Mouse (Mus musculus): ENCODE results near the gene Satb1. TPM values are rescaled to one million over a fixed set of nuclear protein-coding genes. Genes with fewer than 3 reads are reported as not detected.

Satb1 gene
- polyA plus RNA-seq, 1 experiment = 495 TPM

DNA sequence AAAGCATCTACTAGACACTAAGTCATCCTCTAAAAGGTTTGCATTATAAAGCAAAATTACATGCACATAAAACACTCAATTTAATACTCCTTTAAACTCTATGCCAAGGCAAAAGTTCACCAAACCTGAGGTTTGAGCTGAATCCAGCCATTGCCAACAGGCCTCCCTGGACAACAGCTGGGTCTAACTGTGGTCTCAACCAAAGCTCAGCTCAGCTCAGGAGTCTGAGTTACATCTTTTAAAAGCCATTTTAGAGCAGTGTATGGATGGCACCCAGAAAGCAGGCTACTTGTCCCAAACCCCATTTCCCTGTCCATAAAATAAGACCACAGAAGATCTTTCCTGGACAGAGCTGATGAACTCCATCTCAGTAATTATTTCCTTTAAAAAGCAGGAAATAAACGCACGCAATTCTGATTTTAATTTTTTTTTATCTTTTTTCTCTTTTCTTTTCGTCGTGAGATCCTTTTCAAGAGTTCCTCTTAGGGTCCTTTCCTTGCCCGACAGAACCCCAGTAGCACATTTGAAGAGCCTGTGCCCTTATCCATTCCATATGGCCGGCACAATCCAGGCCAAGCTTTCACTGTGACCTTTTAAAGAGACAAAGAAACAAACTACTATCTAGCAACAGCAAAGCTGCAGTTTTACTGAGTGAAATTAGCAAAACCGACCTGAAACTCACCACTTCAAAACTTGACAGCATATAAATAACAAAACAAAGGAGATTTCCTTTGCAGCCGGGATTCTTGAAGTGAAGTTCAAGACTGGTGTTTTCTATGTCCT lies 21.8 kb downstream of the Satb1 start:
- no peaks in the 10 kb centered on the region for H3K4me1 ChIP-seq (ENCODE audit: control insufficient read depth, insufficient read depth, low read length)
- H3K4me3 ChIP-seq (ENCODE audit: insufficient read depth, low read depth, low read length) = no peak overlapping the region
- WGBS = 14% methylated on average over 8 of the region's 8 CpGs
- TF ChIP-seq POLR2A (IDR thresholded peaks at IDR 0.05; ENCODE audit: insufficient read depth, low read depth, low read length) (no peak), CTCF (IDR thresholded peaks at IDR 0.05; ENCODE audit: insufficient read depth, low read depth, low read length) (no peak)
- no peak overlapping the region for H3K27ac ChIP-seq (ENCODE audit: insufficient read depth, low read depth, low read length)

DNA sequence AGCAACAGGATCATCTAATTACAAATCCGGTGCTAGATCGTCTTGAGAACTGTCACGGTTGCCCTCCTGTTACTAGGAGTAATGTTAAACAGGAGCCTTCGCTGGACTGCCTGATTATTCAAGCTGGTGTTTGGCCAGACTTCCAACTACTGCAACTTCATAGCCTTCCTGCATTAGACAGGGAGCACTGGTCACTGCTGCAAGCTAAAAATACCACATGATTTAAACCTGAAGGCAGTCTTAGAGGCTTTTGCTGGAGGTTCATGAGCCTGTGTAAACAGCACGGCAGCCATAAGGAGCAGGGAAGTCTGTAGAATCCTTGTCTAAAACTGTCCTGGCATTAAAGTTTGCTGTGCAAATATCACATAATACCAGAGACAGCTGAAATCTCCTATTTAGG lies 25.7 kb downstream of the Satb1 start:
- Histone ChIP-seq H3K27ac (ENCODE audit: insufficient read depth, low read depth, low read length) (no peak overlapping the region), H3K4me1 (ENCODE audit: control insufficient read depth, insufficient read depth, low read length) (no peaks in the 10 kb centered on the region), H3K4me3 (ENCODE audit: insufficient read depth, low read depth, low read length) (no peak overlapping the region)
- TF ChIP-seq CTCF (IDR thresholded peaks at IDR 0.05; ENCODE audit: insufficient read depth, low read depth, low read length) = no peak
- no peak for TF ChIP-seq POLR2A (IDR thresholded peaks at IDR 0.05; ENCODE audit: insufficient read depth, low read depth, low read length)
- 59% methylated on average over 5 of the region's 5 CpGs for WGBS

- no peaks in the 10 kb centered on the region for H3K4me1 ChIP-seq (ENCODE audit: control insufficient read depth, insufficient read depth, low read length)
- WGBS = 75% methylated on average over 12 of the region's 12 CpGs
- H3K27ac ChIP-seq (ENCODE audit: insufficient read depth, low read depth, low read length) = no peak overlapping the region
- TF ChIP-seq CTCF (IDR thresholded peaks at IDR 0.05; ENCODE audit: insufficient read depth, low read depth, low read length) = no peak
- no peak for TF ChIP-seq POLR2A (IDR thresholded peaks at IDR 0.05; ENCODE audit: insufficient read depth, low read depth, low read length)
- no peak overlapping the region for H3K4me3 ChIP-seq (ENCODE audit: insufficient read depth, low read depth, low read length)
These were observed 26.7 kb downstream of the Satb1 start for GRCm38 (mm10) chr17:51806124-51806960.

GRCm38 (mm10) chr17:51800208-51800607 lies 32.9 kb downstream of the Satb1 start:
- Histone ChIP-seq H3K4me3 (ENCODE audit: insufficient read depth, low read depth, low read length) (no peak overlapping the region), H3K4me1 (ENCODE audit: control insufficient read depth, insufficient read depth, low read length) (no peaks in the 10 kb centered on the region), H3K27ac (ENCODE audit: insufficient read depth, low read depth, low read length) (no peak overlapping the region)
- TF ChIP-seq CTCF (IDR thresholded peaks at IDR 0.05; ENCODE audit: insufficient read depth, low read depth, low read length) = no peak
- TF ChIP-seq POLR2A (IDR thresholded peaks at IDR 0.05; ENCODE audit: insufficient read depth, low read depth, low read length) = no peak
- WGBS = 68% methylated on average over 6 of the region's 6 CpGs

GRCm38 (mm10) chr17:51796459-51796858 lies 36.6 kb downstream of the Satb1 start:
- H3K4me3 ChIP-seq (ENCODE audit: insufficient read depth, low read depth, low read length) = no peak overlapping the region
- no peak overlapping the region for H3K27ac ChIP-seq (ENCODE audit: insufficient read depth, low read depth, low read length)
- no peaks in the 10 kb centered on the region for H3K4me1 ChIP-seq (ENCODE audit: control insufficient read depth, insufficient read depth, low read length)
- TF ChIP-seq CTCF (IDR thresholded peaks at IDR 0.05; ENCODE audit: insufficient read depth, low read depth, low read length) = no peak
- TF ChIP-seq POLR2A (IDR thresholded peaks at IDR 0.05; ENCODE audit: insufficient read depth, low read depth, low read length) = no peak
- 93% methylated on average over 5 of the region's 5 CpGs for WGBS

DNA sequence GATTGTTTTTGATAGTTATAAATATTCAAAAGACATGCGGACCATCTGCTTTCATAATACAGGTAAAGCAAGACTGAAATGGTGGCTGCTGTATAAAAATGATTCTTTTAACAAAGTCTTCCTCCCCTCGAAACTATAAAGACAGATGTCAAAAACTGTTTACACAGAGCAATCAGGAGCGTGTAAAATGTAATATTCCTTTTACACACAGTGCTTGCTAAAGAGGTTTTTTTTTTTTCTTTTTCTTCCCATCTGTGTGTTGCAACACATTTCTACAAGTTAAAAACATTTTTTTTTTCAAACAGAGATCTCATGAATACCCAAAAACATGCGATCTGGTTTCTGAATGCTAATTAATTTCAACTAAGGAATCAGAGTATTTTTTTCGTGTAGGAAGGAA lies 41.9 kb downstream of the Satb1 start:
- WGBS = 88% methylated on average over 5 of the region's 5 CpGs
- Histone ChIP-seq H3K4me3 (ENCODE audit: insufficient read depth, low read depth, low read length) (no peak overlapping the region), H3K27ac (ENCODE audit: insufficient read depth, low read depth, low read length) (no peak overlapping the region), H3K4me1 (ENCODE audit: control insufficient read depth, insufficient read depth, low read length) (0 out of 2 replicates have a peak, but pooled peaks cover 2% of the 10 kb centered on the region)
- TF ChIP-seq CTCF (IDR thresholded peaks at IDR 0.05; ENCODE audit: insufficient read depth, low read depth, low read length) (no peak), POLR2A (IDR thresholded peaks at IDR 0.05; ENCODE audit: insufficient read depth, low read depth, low read length) (no peak)

- Histone ChIP-seq H3K4me1 (ENCODE audit: control insufficient read depth, insufficient read depth, low read length) (0 out of 2 replicates have a peak, but pooled peaks cover 2% of the 10 kb centered on the region), H3K4me3 (ENCODE audit: insufficient read depth, low read depth, low read length) (no peak overlapping the region), H3K27ac (ENCODE audit: insufficient read depth, low read depth, low read length) (no peak overlapping the region)
- TF ChIP-seq CTCF (IDR thresholded peaks at IDR 0.05; ENCODE audit: insufficient read depth, low read depth, low read length) (no peak), POLR2A (IDR thresholded peaks at IDR 0.05; ENCODE audit: insufficient read depth, low read depth, low read length) (no peak)
- WGBS = 71% methylated on average over 8 of the region's 8 CpGs
These were observed 42.6 kb downstream of the Satb1 start for GRCm38 (mm10) chr17:51790387-51791060.

DNA sequence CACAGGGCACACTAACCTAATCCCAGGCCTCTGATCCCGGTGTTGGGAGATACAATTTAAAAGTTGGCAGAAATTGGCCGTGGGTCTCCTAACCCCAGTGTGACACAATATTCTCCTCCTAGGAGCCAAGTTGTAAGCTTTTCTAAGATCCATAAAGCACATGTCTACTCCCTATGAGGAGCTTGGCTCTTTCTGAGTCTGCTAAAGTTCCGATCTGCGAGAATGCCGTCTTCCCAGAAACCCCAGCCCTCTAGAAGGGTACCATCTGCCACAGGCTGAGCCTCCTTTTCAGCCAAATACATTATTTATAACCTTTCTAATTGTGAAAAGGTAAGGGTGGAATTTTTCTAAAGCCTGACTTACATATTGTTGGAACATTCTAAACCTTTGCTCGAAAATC lies 43.3 kb downstream of the Satb1 start:
- no peak overlapping the region for H3K4me3 ChIP-seq (ENCODE audit: insufficient read depth, low read depth, low read length)
- 87% methylated on average over 6 of the region's 6 CpGs for WGBS
- TF ChIP-seq POLR2A (IDR thresholded peaks at IDR 0.05; ENCODE audit: insufficient read depth, low read depth, low read length) = no peak
- no peak for TF ChIP-seq CTCF (IDR thresholded peaks at IDR 0.05; ENCODE audit: insufficient read depth, low read depth, low read length)
- H3K4me1 ChIP-seq (ENCODE audit: control insufficient read depth, insufficient read depth, low read length) = 0 out of 2 replicates have a peak, but pooled peaks cover 2% of the 10 kb centered on the region
- H3K27ac ChIP-seq (ENCODE audit: insufficient read depth, low read depth, low read length) = no peak overlapping the region

Measured in olfactory bulb, adult 2 months (tissue).